Mouse (Mus musculus) neural tube, postnatal 0 days (tissue): ENCODE results near the gene Mrpl54. TPM values are rescaled to one million over a fixed set of nuclear protein-coding genes. Genes with fewer than 3 reads are reported as not detected.
A peak's percentile ranks its signal among the peaks of the same experiment; 100 is the strongest.

Experiments used
- microRNA-seq: library from miRNA; unstranded; fragments of <30 nt; microRNA quantifications from one replicate; pipeline ENCODE4, GENCODE M21; 2016
- polyA plus RNA-seq: library from polyadenylated mRNA; unstranded; fragments of >200 nt; fragmentation: Nextera tagmentation; extraction: Ambion mirVana; gene quantifications from 2 replicates; pipeline ENCODE4 v1.2.1, GENCODE M21; 2015

The Mrpl54 gene
- 168 and 176 TPM in 2 replicates for polyA plus RNA-seq

DNA sequence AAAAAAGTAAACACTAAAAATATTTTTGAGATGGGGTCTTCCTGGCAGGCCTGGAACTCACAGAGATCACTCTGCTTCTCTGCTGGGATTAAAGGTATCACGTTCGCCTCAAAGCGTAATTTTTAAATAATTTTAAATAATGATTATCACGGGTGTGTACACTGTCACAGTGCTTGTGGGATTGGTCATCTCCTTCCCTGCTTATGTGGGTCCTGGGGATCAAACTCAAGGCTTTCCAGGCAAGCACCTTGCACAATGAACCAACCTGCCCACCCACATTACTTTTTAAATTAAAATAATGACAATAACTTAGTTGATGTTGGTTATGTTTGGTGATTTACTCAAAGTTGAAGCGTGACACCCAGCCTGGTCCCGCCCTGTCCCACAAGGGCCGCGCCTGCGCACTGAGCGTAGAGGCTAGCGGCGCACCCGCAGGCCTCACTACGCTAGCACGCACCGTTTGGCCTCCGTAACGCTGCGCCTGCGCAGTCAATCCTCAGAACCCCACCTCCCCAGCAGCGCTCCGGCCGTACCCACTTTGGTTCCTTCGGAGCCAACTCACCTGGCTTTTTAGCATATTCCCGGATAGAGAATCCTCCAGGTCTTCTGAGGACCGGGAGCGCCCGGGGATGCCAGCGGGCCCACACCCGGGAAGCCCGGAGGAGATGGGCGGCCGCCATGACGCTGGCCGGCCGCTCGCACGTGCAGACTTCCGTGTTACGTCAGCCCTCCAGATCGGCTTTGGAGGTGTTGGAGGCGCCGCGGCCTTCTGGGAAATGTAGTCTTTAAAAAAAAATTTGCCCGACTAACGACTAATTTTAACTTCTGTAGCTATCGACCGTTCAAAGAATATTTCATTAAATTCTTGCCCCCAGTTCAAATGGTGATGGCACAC is at the start of gene Mrpl54, which contains the start of gene Apba3:
Gene Mrpl54, minus strand, starts transcription at position 724 of the 895 bp plus-strand sequence.
Gene Apba3, plus strand, starts transcription at position 750 of the 895 bp plus-strand sequence.

DNA sequence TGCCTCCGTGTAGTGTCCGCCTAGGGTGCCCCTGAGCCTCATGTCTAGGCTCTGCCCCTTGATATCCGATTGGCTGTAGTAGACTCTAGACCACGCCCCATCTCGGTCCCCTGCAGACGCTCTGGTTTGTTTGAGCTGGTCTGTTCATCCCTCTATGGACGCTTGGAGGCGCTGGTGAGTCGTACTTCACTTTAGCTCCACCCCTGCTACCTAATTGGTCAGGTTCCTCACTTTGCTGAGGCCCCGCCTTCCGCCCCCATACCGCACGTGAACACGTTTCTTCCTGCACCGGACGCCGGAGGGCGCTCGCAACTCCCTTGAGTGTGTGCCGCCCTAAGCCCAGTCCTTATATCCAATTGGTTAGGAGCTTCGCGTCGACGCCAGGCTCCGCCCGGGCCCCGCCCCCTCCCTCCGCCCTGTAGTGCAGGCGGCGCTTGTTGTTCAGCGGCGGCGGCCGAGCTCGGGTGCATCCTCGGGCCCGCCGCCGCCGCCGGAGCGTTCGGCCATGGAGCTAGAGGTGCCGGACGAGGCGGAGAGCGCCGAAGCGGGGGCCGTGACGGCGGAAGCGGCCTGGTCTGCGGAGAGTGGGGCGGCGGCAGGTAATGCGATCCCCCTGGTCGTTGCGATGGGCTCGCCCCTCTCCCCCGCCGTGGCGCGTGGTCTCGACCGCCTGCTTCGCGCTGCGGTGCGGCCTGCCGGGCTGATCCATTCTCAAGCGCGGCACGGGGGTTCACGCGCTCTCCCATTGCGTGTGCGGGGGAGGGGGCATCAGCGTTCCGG is 26.0 kb upstream of the Mrpl54 start, which contains the start of gene Pip5k1c:
Gene Pip5k1c, plus strand, starts transcription at position 410 of the 780 bp plus-strand sequence.

DNA sequence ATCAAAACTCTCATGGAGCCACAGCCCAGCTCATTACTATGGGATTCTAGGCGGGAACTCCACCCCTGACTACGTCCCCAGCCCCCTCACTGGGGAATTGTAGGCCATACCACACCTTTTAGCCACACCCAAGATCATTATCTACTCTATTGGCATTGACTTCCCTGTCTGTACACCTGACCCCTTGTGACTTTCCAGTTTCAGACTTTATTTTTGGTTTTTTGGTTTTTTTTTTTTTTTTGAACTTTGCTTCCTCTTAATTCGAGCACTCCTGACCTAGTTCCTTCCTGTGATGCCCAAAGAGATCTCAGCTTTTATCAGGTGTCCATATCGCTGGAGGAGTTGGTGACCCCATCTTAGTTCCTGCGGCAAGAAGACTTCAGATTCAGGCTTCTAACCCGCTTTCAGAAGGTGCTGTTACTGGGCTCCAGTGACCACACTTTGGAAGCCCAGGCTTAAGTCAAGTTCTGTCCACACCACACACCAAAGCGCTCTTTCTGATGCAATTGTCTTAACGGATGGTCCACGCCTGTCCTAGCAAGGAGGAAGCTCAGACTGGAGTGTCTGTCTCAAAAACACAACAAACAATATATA is 24.9 kb upstream of the Mrpl54 start, which contains the start of gene Tjp3:
Gene Tjp3, minus strand, starts transcription at position 71 of the 594 bp plus-strand sequence.

DNA sequence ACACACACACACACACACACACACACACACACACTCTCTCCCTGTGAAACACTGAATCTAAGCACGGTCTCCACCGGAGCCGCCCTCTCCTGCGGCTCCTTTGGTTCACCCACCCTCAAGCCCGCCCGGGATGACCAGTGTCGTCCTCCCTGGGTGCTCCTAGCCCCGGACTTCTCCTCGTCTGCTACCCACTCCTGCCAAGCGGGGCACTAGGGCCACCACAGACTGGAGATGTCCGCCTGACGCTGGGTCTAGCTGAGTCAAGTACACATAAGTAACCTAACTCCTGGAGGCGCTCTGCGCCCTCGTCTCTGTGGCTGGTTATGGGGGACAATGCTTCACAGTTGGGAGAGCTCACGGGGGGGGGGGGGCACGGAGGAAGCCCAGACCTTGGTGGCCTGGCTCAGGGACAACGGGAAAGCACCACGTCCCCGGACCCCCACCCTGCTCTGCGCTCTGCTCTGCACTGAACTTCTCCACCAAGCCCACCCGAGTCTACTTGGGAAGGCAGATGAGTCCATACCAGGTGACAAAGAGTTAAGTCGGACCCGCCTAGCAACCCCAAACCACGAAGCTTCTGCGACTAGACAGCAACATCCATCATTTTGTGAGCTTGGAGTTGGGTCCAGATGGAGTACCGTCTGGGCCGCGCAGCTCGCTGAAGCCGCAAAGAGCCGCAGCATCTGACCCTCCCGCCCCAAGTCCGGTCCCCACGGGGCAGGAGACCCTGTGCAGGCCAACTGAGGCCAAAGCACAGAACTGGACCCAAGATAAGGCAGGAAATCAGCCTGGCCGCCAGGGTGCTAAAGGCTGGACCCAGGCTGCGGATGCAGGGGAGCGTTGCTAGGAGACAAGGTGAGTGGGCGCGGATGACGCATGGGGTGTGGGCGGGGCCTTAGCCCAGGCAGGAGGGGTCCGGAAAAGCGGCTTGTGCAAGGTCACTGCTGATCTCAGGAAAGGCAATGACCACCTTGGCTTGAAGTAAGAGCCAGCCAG is 14.0 kb downstream of the Mrpl54 start, which contains the start of gene Matk:
Gene Matk, plus strand, starts transcription at position 512 of the 996 bp plus-strand sequence.

DNA sequence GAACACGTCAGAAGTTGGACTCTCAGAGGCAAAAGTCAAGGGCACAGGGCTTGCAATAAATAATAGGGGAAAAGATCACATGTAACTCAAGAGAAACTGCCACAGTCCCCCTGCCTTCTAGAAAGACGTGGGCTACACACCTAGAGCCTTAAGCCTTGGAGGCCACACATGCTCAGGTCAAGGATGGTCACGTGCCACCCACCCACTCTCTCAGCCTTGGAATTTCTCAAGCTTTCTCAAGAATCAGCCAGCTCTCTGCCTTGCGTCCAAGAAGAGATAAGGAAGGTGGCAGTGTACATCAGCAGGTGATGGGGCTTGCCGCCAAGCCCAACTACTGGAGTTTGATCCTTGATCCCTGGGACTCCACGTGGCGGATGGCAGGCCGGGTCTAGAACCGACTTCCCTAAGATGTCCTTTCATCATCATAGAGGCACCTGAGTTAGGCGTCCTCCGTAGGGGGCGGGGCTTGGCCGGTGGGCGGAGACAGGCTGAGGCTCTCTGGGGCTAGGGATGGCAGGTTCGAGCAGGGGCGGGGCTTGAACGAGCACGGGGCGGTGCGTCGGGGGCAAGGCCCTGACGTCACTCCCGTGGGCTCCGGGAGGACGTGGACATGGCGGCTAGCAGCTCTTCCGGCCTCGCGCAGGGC is 34.0 kb downstream of the Mrpl54 start, which contains the start of gene Zfr2:
Gene Zfr2, plus strand, starts transcription at position 576 of the 646 bp plus-strand sequence.

DNA sequence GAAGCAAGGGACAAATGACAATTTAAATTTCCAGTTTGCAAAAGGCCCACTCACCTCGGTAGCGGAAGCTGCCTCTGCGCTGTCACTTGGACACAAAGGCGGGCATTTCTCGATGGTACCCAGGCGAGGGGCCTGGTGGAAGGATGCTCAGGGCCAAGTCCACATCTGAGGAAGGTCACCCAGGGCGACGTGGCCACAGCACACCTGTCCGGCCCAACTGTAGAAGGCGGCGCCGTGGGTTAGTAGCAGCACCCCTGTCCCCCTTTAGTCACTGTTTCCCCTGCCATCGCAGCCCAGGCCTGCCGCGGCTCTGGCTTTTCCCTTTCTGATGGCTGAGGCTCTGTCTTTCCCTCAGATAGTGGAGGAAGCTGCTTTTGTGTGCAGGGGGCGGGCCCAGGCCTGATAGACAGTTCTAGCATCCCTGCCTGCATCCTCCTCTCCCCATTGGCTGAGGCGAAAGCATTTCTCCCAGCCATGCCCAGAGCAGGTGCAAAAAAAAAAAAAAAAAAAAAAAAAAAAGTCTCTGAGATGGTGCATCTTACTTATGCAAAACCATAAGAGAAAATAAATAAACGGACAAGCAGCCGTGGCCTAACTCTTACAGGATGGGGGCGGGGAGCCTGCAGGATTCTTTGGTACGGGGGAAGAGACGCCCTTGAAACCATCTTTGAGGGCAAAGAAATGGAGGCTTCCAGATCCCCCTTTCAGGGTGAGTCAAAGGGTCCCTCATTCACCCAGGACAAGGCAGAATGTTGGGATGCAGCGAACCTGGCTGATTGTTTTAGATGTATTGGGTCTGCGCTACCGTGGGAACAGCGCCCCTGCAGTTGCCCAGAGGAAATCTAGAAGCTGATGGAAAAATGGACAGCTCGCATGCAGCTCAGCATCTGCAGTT is 36.0 kb downstream of the Mrpl54 start, which contains the start of gene Atcay:
Gene Atcay, minus strand, starts transcription at position 396 of the 895 bp plus-strand sequence.

Small RNAs within 50 kb of the gene (microRNA-seq; reads per million reads assigned to microRNA genes)
- 7.3 reads per million, percentile 17 among the genes with 10 or more reads in this experiment for gene Mir3057

Other genes with a start within 250 kb of the Mrpl54 start
- 70.0 and 88.4 TPM in 2 replicates for gene Diras1, start 241.3 kb downstream of the Mrpl54 start, polyA plus RNA-seq
- 36.6 and 41.3 TPM in 2 replicates for gene Slc39a3, start 229.5 kb downstream of the Mrpl54 start, polyA plus RNA-seq
- gene Sgta, start 206.8 kb downstream of the Mrpl54 start, polyA plus RNA-seq = 246 and 290 TPM in 2 replicates
- gene Thop1, start 196.9 kb downstream of the Mrpl54 start, polyA plus RNA-seq = 37.7 and 40.4 TPM in 2 replicates
- gene Creb3l3, start 168.1 kb downstream of the Mrpl54 start, polyA plus RNA-seq = 0.50 and 0.69 TPM in 2 replicates
- 208 and 228 TPM in 2 replicates for gene Map2k2, start 161.0 kb downstream of the Mrpl54 start, polyA plus RNA-seq
- gene Zbtb7a, start 131.7 kb downstream of the Mrpl54 start, polyA plus RNA-seq = 19.7 and 21.3 TPM in 2 replicates
- 34.5 and 40.4 TPM in 2 replicates for gene Pias4, start 99.0 kb downstream of the Mrpl54 start, polyA plus RNA-seq
- gene Eef2, start 90.3 kb downstream of the Mrpl54 start, polyA plus RNA-seq = 404 and 449 TPM in 2 replicates
- gene Dapk3, start 83.9 kb downstream of the Mrpl54 start, polyA plus RNA-seq = 68.4 and 78.4 TPM in 2 replicates
- gene 4930442H23Rik, start 83.1 kb downstream of the Mrpl54 start, polyA plus RNA-seq = not detected in 2 replicates
- 0.11 and 0.13 TPM in 2 replicates for gene Nmrk2, start 64.9 kb downstream of the Mrpl54 start, polyA plus RNA-seq
- gene Atcay, start 36.1 kb downstream of the Mrpl54 start, polyA plus RNA-seq = 62.1 and 75.8 TPM in 2 replicates
- gene Zfr2, start 33.8 kb downstream of the Mrpl54 start, polyA plus RNA-seq = 24.6 and 28.6 TPM in 2 replicates
- 69.6 and 88.6 TPM in 2 replicates for gene Matk, start 14.0 kb downstream of the Mrpl54 start, polyA plus RNA-seq
- 32.0 and 34.0 TPM in 2 replicates for gene Apba3, start within 50 bp of the Mrpl54 start, polyA plus RNA-seq
- gene Tjp3, start 24.6 kb upstream of the Mrpl54 start, polyA plus RNA-seq = 1.5 and 2.4 TPM in 2 replicates
- 101 and 122 TPM in 2 replicates for gene Pip5k1c, start 26.0 kb upstream of the Mrpl54 start, polyA plus RNA-seq
- gene Cactin, start 54.2 kb upstream of the Mrpl54 start, polyA plus RNA-seq = 18.8 and 20.8 TPM in 2 replicates
- 5.2 and 5.5 TPM in 2 replicates for gene Tbxa2r, start 61.8 kb upstream of the Mrpl54 start, polyA plus RNA-seq
- gene Gipc3, start 76.3 kb upstream of the Mrpl54 start, polyA plus RNA-seq = 0.06 TPM in 1 of 2 replicates, not detected in the other
- gene Hmg20b, start 83.5 kb upstream of the Mrpl54 start, polyA plus RNA-seq = 31.7 and 34.0 TPM in 2 replicates
- gene Mfsd12, start 90.6 kb upstream of the Mrpl54 start, polyA plus RNA-seq = 19.8 and 21.9 TPM in 2 replicates
- 0.60 and 0.76 TPM in 2 replicates for gene 4930404N11Rik, start 98.9 kb upstream of the Mrpl54 start, polyA plus RNA-seq
- 137 and 142 TPM in 2 replicates for gene Fzr1, start 111.6 kb upstream of the Mrpl54 start, polyA plus RNA-seq
- 115 and 127 TPM in 2 replicates for gene Dohh, start 117.5 kb upstream of the Mrpl54 start, polyA plus RNA-seq
- gene Gm48551, start 117.5 kb upstream of the Mrpl54 start, polyA plus RNA-seq = 6.0 and 6.2 TPM in 2 replicates
- gene Gm48552, start 122.1 kb upstream of the Mrpl54 start, polyA plus RNA-seq = 2.0 and 3.0 TPM in 2 replicates
- gene Smim24, start 126.1 kb upstream of the Mrpl54 start, polyA plus RNA-seq = 1.8 and 2.3 TPM in 2 replicates
- 51.8 and 53.5 TPM in 2 replicates for gene Nfic, start 188.7 kb upstream of the Mrpl54 start, polyA plus RNA-seq
- gene Celf5, start 215.8 kb upstream of the Mrpl54 start, polyA plus RNA-seq = 40.7 and 46.8 TPM in 2 replicates
- gene Ncln, start 229.5 kb upstream of the Mrpl54 start, polyA plus RNA-seq = 59.5 and 68.2 TPM in 2 replicates
- gene S1pr4, start 233.2 kb upstream of the Mrpl54 start, polyA plus RNA-seq = 0.68 and 0.72 TPM in 2 replicates